Mouse (Mus musculus): ENCODE results near the gene Kcnc4.
A peak's percentile ranks its signal among the peaks of the same experiment; 100 is the strongest.

Gene Kcnc4

DNA sequence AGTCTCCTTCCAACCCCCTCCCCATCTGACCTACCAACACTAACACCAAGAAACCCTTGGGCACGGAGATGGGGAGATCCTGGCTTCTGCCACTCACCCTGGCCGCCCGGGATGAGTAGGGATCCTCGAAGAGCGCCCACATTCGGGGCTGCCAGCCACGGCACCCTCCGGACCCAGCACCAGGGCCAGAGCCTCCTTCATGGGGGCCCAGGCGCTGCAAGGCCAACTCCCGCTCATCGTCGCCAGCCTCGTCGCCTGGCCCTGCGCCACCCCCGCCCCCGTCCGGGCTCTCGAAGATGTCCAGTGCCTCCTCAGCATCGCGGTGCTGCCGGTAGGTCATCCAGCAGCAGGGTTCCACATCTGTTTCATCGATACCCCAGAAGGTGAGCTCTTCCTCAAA, 1.2 kb downstream of the Kcnc4 start:
- DNase-seq: peak; percentile 63 to 67

DNA sequence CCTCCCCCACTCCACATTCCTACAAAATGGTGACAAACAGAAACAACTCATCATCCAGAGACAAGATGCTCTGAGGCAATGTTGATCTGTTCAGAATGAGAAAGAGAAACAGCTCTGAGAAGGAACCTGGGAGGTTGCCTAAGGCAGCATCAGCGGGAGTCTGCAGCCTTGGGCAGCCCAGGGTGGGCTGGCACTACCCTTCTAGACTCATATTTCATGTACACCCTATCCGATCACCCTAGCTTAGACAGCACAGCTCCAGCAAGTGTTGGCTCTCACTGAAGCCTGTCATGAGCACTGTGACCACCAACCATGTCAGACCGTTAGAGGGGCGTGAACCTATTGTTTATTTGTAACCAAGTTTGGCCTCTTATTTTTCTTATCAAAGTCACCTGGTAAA, 5.1 kb downstream of the Kcnc4 start:
- no peak for DNase-seq

DNA sequence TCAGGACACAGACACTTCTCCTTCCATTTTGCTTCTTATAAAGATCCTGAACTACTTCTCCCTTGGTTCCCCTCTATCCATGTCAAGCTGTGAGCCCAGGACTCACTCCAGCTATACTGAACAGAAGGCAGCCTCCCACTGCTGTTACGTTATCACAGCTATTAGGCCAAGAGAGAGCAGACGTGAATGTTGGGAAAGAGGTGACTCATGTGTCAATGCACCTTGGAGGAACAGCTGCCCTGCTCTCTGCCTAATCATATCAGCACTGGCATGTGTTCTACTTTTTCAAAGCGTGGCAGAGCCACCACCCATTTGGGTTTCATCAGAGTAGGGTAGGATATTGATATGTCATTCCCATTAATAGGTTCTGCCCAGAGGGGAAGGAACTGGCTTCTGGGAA, 12.5 kb downstream of the Kcnc4 start:
- DNase-seq: no peak

DNA sequence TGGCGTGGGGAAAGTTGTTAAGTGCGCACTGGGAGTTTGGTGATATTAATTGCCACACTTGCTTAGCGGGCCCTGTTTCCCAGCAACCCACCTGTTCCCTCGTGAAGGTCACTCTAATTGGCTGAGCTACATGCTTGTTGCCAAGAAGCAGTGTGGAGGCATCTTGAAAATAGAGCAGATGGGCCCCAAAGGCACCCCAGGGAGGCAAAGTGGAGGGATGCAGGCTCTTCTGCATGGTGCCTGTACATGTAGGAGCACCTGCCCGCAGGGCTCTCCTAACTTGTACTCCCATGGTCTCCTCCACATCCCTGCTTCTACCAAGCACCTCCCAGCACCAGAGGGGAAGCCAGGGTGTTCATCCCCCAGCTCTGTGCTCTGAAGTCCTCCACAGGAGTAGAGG, 15.5 kb downstream of the Kcnc4 start:
- DNase-seq: peak in 1 of 2 experiments; percentile 50

DNA sequence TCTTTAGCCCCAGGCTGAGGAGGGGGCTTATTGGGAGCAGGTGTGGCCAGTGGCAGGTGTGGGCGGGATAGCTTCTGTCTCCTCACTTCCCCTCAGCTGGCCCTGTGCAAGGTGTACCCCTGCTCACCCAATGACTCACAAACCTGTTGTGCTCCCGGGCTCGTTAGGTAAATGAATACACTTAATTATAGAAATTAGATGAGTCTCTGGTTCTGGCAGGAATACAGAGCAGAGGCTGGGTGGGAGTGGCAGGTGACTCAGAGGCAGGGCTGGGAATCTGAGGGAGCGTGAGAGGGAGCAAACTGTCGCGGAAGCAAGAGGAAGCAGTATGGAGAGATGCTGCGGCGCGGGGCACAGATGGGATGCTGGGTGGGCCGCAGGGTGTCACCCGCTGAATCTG, 17.2 kb downstream of the Kcnc4 start:
- DNase-seq: no peak

DNA sequence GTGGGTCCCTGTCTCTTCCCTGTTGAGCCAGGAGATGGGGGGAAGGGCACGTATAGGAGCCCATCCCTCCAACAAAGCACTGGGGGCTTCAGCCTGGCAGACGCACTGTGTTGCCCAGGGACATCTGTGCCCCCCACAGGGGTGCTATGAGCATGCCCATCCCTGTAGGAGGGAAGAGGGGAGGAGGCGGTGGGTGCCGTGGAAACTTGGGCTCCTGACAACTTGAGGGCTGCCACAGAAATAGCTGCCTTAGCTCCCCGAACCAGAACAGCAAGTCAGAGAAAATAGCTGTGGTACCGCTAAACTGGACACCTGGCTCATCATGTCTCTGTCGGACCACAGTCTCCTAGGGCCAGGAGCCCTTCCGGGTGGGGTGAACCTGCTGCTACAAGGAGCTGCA, 18.0 kb downstream of the Kcnc4 start:
- DNase-seq: no peak

DNA sequence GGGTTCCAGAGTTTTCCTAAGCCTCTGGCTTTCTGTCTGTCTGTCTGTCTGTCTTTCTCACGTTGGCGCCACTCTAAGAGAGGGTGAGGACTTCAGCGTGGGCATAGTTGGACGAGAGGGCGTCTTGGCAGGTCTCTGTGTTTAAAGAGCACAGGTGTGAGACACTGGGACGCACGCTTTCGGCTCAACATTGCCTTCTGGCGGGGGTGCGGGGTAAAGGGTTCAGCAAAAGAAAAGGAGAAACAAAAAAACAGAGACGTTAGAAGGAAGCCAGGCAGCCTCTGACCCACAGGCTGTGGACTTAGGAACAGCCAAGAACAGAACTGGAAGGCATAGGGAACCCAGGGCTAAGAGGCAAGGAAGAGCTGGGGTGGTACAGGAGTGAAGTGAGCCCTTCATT, 20.1 kb downstream of the Kcnc4 start:
- DNase-seq: no peak

DNA sequence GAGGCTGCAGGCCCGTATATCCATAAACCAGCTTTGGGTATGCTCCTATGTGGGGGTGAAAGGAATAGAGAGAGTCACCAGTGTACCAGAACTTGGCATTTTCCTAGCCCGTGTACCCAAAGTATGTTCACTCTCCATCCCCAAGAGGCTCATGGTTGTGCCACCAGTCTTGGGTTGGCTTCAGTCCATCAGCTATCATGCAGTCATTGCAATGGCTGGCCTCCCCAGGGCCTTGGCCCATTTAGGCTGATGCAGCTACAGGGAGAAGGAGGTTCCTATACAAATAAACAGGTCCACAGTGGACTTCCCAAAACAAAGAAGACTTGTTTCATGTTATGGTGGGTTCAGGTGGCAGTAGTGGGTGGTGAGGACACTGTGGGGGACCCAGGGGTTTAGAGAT, 21.7 kb downstream of the Kcnc4 start:
- DNase-seq: no peak

DNA sequence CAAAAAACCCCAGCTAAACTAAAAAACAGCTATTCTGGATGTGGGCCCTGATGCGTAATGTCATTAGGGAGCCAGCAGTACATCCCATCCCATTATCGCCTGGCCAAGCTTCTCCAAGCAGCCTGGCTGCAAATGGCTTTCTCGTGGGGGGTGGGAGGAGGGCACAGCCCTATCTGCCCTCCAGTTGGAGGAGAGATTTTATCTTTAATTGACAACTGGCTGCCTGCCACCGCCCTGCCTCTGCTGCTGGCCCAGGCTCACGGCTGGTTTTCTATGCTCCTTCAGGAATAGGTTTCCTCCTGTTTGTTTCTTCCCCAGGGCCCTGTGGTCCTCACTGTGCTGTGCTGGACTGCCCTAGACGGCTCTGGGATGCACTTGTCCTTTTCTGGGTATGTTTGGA, 22.9 kb downstream of the Kcnc4 start:
- peak; percentile 86 to 90 for DNase-seq

DNA sequence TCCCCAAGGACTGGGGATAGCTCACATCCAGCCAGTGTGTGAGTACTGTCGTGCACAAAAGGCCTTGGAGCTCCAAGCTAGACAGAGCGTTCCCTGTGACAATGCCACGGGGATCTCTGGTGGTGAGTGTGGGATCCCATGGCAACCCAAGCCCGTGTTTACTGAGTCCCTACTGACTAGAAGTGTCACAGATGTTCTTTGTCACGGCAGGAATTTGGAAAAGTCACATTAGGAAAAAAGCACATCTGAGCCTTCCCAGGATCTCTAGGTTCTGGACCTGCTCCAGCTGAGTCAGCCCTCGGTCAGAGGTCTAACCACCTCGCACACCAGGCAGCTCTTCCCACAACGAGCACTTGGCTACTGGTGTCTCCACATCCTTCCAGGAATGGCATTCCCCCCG, 25.7 kb downstream of the Kcnc4 start:
- no peak for DNase-seq

DNA sequence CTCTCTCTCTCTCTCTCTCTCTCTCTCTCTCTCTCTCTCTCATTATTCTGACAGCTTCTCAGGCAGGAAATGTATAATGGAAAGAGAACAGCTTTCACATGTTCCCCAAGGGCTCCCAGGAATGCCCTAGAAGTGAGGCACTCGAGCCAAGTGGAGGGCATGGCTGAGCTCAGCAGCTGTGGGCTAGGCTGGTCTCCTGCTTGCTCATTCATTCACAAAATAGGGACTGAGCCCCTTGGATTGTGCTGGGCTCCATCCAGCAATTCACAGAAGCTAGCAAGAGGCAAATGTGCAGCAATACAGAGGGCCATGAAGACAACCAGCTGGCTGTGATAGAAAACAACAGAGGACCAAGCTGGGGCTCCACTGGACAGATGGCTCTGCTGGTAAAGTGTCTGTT, 28.1 kb downstream of the Kcnc4 start:
- peak; percentile 69 to 80 for DNase-seq

DNA sequence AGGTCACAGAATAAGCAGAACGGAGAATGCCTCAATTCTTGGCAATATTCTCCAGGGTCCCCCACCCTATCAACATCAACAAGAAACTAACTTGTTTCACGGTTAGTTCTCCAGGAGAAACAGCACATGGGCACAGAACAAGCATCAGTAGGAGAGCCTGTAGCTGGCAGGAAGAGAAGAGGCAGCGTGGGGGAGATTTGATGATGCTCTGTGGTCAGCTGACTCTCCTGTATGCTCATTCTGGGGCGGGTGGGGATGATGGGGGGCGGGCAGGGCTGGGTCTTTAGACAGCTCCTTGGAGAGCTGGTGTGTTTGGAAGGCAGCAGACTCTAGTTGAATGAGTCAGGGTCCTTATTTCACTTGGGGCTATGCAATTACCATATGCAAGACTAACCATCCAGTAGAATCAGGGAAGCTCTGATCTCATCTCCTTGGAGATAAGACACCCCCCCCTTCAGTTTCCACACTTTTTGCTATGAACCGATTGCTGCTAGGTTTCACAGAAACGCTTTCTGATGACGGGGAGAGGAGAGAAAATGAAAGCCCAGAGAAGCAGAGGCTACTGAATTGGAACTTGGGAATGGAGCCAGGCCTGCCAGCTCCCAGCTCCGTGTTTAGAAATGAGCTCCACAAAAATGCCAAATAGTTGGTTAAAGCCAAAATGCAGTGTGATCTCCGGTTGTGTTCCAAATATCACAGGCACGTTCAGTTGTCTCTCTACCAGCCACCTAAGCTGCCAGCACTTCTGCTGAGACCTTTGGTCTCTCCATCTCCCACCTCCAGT, 34.9 kb downstream of the Kcnc4 start:
- peak; percentile 55 to 68 for DNase-seq

DNA sequence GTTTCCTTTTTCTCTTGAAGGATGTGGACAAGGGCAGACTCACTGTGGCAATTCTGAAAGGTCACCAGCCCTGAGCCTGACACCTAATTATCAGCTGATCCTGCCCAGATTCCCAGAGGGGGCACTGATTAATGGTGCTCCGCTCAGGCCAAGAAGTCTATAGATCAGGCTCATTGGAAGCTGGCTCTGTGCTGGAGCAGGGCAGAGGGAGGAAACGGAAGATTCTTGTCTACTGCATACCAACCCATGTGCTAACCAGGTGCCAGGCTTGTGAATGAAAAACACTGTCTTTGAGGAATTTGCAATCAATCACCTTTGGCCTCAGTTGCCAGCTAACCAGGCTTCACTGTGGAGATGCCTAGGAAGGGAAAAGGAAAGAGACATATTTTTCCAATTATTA, 39.2 kb downstream of the Kcnc4 start:
- DNase-seq: no peak

DNA sequence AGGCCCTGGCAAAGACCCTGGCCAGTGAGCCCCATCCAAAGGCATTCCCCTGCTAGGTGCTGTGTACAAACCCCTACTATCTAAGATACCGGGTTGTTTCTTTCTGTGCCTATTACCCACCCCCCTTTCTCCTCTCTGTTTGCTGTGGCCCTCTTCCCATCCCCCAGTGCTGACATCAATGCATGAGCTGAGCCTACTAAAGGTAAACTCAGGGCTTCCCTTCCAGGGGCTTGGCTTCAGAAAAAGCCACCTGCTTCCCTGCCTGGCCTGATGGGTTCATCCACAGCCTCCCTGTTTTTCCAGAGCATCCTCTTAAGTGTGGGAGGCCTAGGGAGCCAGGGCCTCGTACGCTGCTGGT, 42.1 kb downstream of the Kcnc4 start:
- DNase-seq: no peak

DNA sequence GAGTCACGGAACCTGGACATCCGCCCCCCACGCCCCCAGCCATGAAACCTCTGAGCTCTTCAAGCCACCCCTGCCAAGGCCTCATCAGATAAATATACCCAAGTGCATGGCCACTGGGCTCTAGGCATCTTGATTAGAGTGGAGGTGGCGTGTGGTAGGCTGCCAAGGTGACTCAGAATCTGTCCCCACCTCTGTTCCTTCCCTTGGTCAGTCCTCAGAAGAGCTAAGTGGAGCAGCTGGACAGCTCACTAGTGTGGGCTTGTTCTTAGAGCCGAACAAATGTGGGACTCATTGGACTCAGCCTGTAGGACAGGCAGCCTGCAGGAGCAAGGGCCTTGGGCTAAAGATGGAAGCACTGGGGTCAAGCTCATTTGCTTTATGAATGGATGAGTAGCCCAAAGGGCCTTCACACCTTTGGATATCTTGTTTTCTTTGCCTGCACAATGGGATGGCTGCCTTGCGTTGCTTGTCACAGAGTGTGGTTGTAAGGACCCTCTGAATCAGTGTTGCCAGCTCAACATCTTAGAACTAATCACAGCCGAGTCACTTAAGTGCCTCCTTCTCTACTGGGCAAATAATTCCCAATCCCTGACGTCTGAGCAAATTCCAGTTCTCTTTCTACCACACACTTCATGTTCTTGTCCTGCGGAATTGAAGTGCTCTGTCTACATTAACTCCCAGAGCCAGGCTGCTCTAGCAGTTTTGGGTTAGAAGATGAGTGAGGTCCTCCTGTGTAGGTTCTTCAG, 42.6 kb downstream of the Kcnc4 start:
- DNase-seq: no peak

DNA sequence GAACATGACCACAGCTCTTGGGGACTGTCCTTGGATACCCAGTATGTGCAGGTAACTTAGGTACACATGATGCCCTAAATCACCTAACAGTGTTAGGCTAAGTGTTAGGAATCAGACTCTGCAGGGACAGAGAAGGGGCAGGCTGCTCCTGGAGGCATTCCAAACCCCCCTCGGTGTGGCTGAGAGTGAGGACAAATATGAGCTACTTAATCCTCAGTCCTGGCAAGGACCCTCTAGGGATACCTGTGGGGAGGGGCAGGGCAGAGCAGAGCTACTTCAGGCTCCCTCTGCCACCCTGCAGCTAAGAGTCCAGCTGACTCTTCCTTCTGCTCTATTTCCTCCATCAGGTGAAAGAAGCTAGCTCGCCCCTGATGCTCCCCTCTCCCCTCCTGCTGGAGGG, 46.3 kb downstream of the Kcnc4 start:
- peak; percentile 89 to 91 for DNase-seq

DNA sequence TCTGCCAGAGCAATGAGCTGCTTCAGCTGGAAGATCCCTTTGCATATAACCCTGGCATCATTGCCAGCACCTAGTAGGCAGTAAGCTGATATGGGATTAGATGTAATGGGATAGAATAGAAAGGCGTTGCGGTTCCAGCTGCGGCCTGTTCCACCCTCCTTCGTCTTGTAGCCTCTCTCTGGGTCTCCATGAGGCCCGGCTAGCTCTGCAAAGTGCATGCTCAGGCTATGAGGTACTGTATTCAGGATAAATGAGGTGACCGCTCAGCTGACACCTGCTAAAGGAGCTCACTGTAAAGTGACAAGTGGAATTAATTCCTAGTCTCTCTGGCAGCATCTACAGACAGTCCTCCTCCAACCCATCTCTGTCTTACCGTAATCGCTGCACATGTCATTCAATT, 46.8 kb downstream of the Kcnc4 start:
- DNase-seq: no peak

DNA sequence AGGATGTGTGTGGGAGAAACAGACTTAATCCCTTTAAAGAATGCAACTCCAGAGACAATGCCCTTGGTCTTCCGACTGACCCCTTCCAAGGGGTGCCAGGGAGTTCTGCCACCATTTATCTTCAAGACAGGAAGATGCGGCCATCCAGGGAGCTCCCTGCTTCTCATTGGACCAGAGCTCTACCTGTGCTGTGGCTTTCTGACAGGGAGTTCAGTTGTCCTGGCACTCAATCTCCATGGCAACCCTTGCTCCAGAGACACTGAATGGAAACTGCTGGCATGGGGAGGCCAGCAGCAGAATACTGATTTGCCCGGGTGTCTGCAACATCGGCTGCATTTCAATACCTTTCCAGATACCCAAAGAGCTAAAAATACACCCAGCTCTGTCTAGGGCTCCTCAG, 47.7 kb downstream of the Kcnc4 start:
- DNase-seq: peak; percentile 44 to 54

DNA sequence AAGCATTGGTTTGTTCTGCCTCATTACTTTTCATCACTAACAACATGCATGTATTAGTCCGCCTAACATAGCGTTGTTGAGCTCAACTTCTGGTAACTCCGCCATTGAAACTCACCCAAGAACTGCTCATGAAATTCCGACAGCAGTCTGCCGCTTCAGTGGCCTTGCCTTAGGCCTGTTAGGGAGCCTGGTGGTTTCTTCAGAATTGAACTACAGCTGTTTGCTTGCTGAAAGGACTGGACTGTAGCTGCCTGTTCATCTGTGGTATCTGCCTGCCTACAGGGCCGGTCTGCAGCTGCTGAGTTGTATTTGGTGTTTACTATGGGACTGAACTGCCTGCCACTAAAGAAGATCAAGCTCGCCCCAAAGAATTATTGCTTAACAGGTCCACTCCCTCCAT, 58.0 kb downstream of the Kcnc4 start:
- DNase-seq: no peak

DNA sequence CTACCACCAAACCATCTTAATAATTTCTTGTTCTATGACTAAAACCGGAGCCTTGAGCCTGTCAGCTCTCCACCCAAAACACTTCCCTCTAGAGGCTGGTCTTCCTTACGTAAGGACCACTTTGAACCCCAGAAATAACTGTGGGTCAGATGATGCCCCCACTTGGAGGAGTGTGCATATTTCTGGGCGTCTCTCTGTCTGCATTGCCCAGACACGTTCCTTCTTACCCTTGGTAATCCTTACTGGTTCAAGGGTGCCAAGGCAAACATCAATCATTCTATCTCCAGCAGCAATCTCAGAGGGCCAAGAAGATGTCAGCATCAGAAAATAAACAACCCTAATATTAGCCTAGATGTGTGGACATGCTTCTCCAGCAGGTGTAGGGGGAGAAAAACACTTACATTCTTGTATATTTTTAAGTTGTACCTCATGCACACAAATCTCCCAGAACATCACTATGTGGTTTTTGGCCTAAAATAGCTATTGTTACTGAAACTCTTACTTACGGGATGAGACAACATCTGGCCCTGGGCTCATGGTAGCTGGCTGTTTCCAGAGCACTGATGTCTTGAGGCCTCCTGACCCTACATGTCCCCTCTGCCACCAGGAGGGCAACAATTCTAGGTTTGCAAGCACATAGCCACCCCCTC, 59.2 kb downstream of the Kcnc4 start:
- DNase-seq: no peak

DNA sequence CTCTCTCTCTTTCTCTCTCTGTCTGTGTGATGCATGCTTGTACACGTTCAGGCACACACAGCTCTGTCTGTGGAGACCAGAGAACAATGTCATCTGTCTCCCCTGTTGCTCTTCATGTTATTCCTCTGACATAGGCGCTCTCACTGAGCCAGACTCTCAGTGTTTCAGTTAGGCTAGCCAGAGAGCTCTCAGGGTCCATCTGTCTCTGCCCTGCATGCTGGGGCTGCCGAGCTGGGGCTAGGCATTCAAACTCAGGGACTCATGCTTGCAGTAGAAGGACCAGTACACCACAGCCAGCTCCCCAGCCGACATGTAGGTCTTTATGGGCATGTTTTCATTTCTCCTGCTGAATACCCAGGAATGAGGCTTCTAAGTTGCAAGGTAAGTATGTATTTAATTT, 68.2 kb downstream of the Kcnc4 start:
- peak in 1 of 2 experiments; percentile 33 for DNase-seq

All from cerebellum, postnatal 10 days (tissue).